In genomic region chr11:46032956-46033355, GRCm38 (mm10) we compare ENCODE assay signal across 18 mouse cellular contexts. TPM values are rescaled to one million over a fixed set of nuclear protein-coding genes. Genes with fewer than 3 reads are reported as not detected.
DNase-seq lines count a peak whose midpoint lies in the region; ATAC-seq and TF ChIP-seq lines count a peak whose summit lies in the region.
"Had no signal": no experiment of that assay in that cellular context is flagged by ENCODE, and none has a peak within 500 bp of the region (broad histone marks: within the 10 kb centered on the region; RNA-seq: fewer than 3 reads in every experiment).

No protein-coding gene starts in this region.

- H3K36me3 ChIP-seq in myocyte (ENCODE audit: control insufficient read depth, insufficient read depth): no peaks in the 10 kb centered on the region
- H3K36me3 ChIP-seq in forebrain, embryonic 16.5 days (ENCODE audit: control insufficient read depth, insufficient read depth): no peaks in the 10 kb centered on the region
- H3K36me3 ChIP-seq: embryonic facial prominence, embryonic 10.5 days; heart, embryonic 10.5 days; hindbrain, embryonic 12.5 days had no signal

- WGBS in forebrain, embryonic 16.5 days: 90% methylated on average over 7 of the region's 7 CpGs

- H3K9me3 ChIP-seq in forebrain, embryonic 16.5 days (ENCODE audit: control insufficient read depth, low read length): no peaks in the 10 kb centered on the region
- H3K9me3 ChIP-seq: embryonic facial prominence, embryonic 10.5 days; forebrain, embryonic 13.5 days; heart, embryonic 10.5 days; hindbrain, embryonic 12.5 days had no signal

- TF ChIP-seq POLR2A in myocyte (IDR thresholded peaks at IDR 0.05; ENCODE audit: insufficient read length, low read depth): no peak

- H3K9ac ChIP-seq in forebrain, embryonic 16.5 days (replicated peaks; ENCODE audit: low read depth, low read length): no peak overlapping the region
- H3K9ac ChIP-seq: forebrain, embryonic 13.5 days; hindbrain, embryonic 12.5 days had no signal

- no peak for ATAC-seq in forebrain, embryonic 16.5 days
- ATAC-seq: forebrain, embryonic 13.5 days; hindbrain, embryonic 16.5 days; inflammation-experienced regulatory T-cells, adult 6 months had no signal

- H3K4me2 ChIP-seq in myocyte (ENCODE audit: low read depth): peak overlapping the region; percentile 42
- no peak overlapping the region for H3K4me2 ChIP-seq in forebrain, embryonic 16.5 days (ENCODE audit: low read length)
- H3K4me2 ChIP-seq: forebrain, embryonic 13.5 days; hindbrain, embryonic 12.5 days had no signal

- DNase-seq in heart, adult 11 months: peak; percentile 51
- DNase-seq in heart, adult 8-10 months (ENCODE audit: low spot score): no peak
- peak; percentile 11 for DNase-seq in NIH3T3 (ENCODE audit: low read depth)
- DNase-seq in adrenal gland, postnatal 10 days: peak; percentile 54
- DNase-seq: cerebellum, adult 2 months; gastrocnemius, adult 2 months; gastrocnemius, postnatal 25 days; heart, postnatal 10 days had no signal

- no peaks in the 10 kb centered on the region for H3K79me2 ChIP-seq in myocyte (ENCODE audit: control insufficient read depth, insufficient read depth)

- H3K27me3 ChIP-seq in myocyte (ENCODE audit: control insufficient read depth, insufficient read depth, insufficient read length): no peaks in the 10 kb centered on the region
- H3K27me3 ChIP-seq in forebrain, embryonic 16.5 days (replicated peaks; ENCODE audit: control insufficient read depth, insufficient read depth, low read length): no peaks in the 10 kb centered on the region
- H3K27me3 ChIP-seq: CH12.LX; forebrain, embryonic 13.5 days; hindbrain, embryonic 12.5 days had no signal

- H3K27ac ChIP-seq in forebrain, embryonic 16.5 days (ENCODE audit: low read length): no peak overlapping the region
- H3K27ac ChIP-seq: embryonic facial prominence, embryonic 10.5 days; forebrain, embryonic 13.5 days; gastrocnemius, adult 2 months; heart, embryonic 10.5 days; hindbrain, embryonic 12.5 days had no signal

- H3ac ChIP-seq in myocyte (ENCODE audit: control insufficient read depth, insufficient read length): no peak overlapping the region

- H3K4me1 ChIP-seq in forebrain, embryonic 16.5 days (replicated peaks; ENCODE audit: control insufficient read depth, insufficient read depth, low read length): no peaks in the 10 kb centered on the region
- H3K4me1 ChIP-seq: forebrain, embryonic 13.5 days; hindbrain, embryonic 12.5 days had no signal

- H3K4me3 ChIP-seq in myocyte: no peak overlapping the region
- H3K4me3 ChIP-seq in forebrain, embryonic 16.5 days (replicated peaks; ENCODE audit: low read length): no peak overlapping the region
- H3K4me3 ChIP-seq: embryonic facial prominence, embryonic 10.5 days; forebrain, embryonic 13.5 days; gastrocnemius, adult 2 months; heart, embryonic 10.5 days; hindbrain, embryonic 12.5 days had no signal

TF ChIP-seq in myocyte, 11 proteins besides CTCF, POLR2A, EP300 and RAD21:
- TF ChIP-seq SRF (IDR thresholded peaks at IDR 0.05; ENCODE audit: control insufficient read depth, insufficient read length, low read depth): no peak
- no peak for TF ChIP-seq MAX (IDR thresholded peaks at IDR 0.05; ENCODE audit: low read depth)

RNA-seq across cellular contexts. Expression of gene Gm12166, which starts 19.2 kb away (rescaled TPM):
- total RNA-seq in heart, adult 8-10 months (2022): 1 to 10 TPM in 2 of 4 experiments, under 1 TPM in 2; 0.43 to 1.3 (median 0.96) TPM
- 1 to 10 TPM; 4.0 to 4.6 TPM for total RNA-seq in adrenal gland, postnatal 10 days (2021)
- polyA plus RNA-seq in myocyte (2012; fragmentation: generic; extraction: Trizol): 4.3 TPM
- 4.1 and 5.0 TPM in 2 replicates for polyA plus RNA-seq in forebrain, embryonic 16.5 days (2015; fragmentation: Nextera tagmentation; extraction: Ambion mirVana)

RNA-seq across cellular contexts. Expression of gene Adam19, which starts 22.8 kb away (rescaled TPM):
- total RNA-seq in heart, adult 8-10 months (2022): 10 to 100 TPM; 17.7 to 42.4 (median 24.0) TPM
- 10 to 100 TPM; 15.5 to 25.3 TPM for total RNA-seq in adrenal gland, postnatal 10 days (2021)
- 43.2 TPM for polyA plus RNA-seq in myocyte (2012; fragmentation: generic; extraction: Trizol)
- 9.7 and 10.8 TPM in 2 replicates for polyA plus RNA-seq in forebrain, embryonic 16.5 days (2015; fragmentation: Nextera tagmentation; extraction: Ambion mirVana)

RNA-seq across cellular contexts. Expression of gene Sox30, which starts 52.8 kb away (rescaled TPM):
- under 1 TPM in 3 of 4 experiments, not detected in 1; 0.22 to 0.26 (median 0.25) TPM for total RNA-seq in heart, adult 8-10 months (2022)
- under 1 TPM; 0.24 to 0.36 TPM for total RNA-seq in adrenal gland, postnatal 10 days (2021)
- polyA plus RNA-seq in myocyte (2012; fragmentation: generic; extraction: Trizol): not detected
- not detected in 2 replicates for polyA plus RNA-seq in forebrain, embryonic 16.5 days (2015; fragmentation: Nextera tagmentation; extraction: Ambion mirVana)
- total RNA-seq: CH12.LX; gastrocnemius, adult 2 months; gastrocnemius, postnatal 25 days; granulocyte monocyte progenitor cell, adult 5-6 weeks had no signal
- polyA plus RNA-seq: forebrain, embryonic 13.5 days; hindbrain, embryonic 16.5 days had no signal
